Mouse (Mus musculus): Measurements from ENCODE around the gene Arhgef18. TPM values are rescaled to one million over a fixed set of nuclear protein-coding genes. Genes with fewer than 3 reads are reported as not detected.

Arhgef18 gene
- polyA plus RNA-seq, 1 experiment: 68.7 TPM

DNA sequence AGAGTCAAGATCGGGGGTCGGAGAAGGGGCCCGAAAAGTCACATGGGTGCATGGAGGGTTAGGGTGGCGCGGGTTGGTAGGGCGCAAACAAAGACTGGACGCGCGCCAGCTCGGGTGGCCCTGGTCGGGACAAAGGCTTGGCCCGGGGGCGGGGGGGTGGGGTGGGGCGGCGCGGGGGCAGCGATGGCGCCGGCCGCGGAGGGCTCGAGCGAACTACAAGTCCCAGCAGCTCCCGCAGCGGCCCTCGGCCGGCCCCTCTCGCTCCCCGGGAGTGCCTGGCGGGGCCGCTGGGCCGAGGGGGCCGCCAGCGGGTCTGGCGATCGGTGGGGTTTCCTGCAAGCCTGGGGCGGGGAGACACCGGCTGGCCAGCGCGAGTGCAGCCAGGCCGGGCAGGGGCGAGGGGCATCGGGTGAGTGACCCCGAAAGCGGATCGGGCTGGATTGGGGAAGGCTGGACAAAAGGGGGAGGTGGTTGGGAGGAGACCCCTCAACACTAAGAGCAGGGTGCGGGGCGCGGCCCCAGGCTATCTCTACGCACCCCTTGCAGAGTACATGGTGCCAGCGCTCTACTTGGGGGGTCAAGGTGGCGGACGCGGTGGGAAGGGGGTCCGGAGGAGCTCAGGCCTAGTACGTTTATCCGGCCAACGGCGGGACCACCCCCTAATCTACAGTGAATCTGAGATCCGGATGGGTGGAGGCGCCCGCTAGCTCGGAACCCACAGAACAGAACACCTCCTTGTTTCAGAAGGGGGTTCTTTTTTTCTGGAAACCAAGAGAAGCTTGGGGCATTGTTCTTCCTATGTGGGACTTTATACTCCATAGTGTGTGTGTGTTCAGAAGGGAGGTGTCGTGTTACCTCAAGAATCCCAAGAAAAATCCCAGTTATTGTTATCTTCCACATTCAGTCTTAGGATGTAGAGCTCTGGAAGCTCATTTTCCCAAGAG lies 100.4 kb downstream of the Arhgef18 start, which contains the start of gene Zfp358:
TSS of gene Zfp358 (plus strand) at position 238 of the 944 bp plus-strand sequence.
- TF ChIP-seq CTCF (IDR thresholded peaks at IDR 0.05; ENCODE audit: insufficient read depth, low read length): no peak
- peak; percentile 58 for TF ChIP-seq POLR2A (IDR thresholded peaks at IDR 0.05; ENCODE audit: borderline replicate concordance, extremely low read depth, low read depth, low read length)
- WGBS: under 1% methylated on average over 63 of the region's 64 CpGs
- peak; percentile 61 for DNase-seq

DNA sequence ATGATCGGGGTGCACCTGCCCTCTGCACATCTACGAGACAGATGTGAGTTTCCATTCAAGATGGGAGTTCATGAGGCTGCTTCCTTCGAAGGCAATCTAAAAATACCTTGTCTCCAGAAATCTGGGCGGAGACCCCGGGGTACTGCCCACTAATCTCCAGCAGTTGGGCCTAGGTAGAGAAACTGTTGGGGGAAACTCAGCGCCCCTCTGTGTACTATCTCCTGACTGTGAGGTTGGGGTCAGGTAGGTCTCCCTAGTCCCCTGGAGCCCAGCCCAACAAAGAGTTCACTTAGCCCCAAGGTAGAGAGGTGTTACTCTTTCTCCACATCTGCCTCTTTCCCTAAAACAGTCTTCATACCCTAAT lies 101.0 kb downstream of the Arhgef18 start:
- H3K4me1 ChIP-seq (ENCODE audit: control insufficient read depth, insufficient read depth, low read length): peaks cover 2% of the 10 kb centered on the region; the same call in 1 of the 2 replicates
- TF ChIP-seq POLR2A (IDR thresholded peaks at IDR 0.05; ENCODE audit: borderline replicate concordance, extremely low read depth, low read depth, low read length) (no peak), CTCF (IDR thresholded peaks at IDR 0.05; ENCODE audit: insufficient read depth, low read length) (no peak)
- H3K4me3 ChIP-seq (replicated peaks; ENCODE audit: extremely low read depth, low read depth, low read length): peak overlapping the region; percentile 98
- no peak for DNase-seq
- 16% methylated on average over 6 of the region's 6 CpGs for WGBS

More for the DNA sequence above, 100.4 kb downstream of the Arhgef18 start, which contains the start of gene Zfp358:
- Histone ChIP-seq H3K4me3 (replicated peaks; ENCODE audit: extremely low read depth, low read depth, low read length) (peak within 1 kb of the TSS; percentile 98), H3K4me1 (ENCODE audit: control insufficient read depth, insufficient read depth, low read length) (peaks cover 2% of the 10 kb centered on the region; the same call in 1 of the 2 replicates)

GRCm38 (mm10) chr8:3495578-3496427 lies 103.0 kb downstream of the Arhgef18 start:
- no peak overlapping the region for H3K4me3 ChIP-seq (replicated peaks; ENCODE audit: extremely low read depth, low read depth, low read length)
- H3K4me1 ChIP-seq (ENCODE audit: control insufficient read depth, insufficient read depth, low read length): peaks cover 2% of the 10 kb centered on the region; the same call in 1 of the 2 replicates
- DNase-seq: no peak
- WGBS: 95% methylated on average over 44 of the region's 44 CpGs
- TF ChIP-seq CTCF (IDR thresholded peaks at IDR 0.05; ENCODE audit: insufficient read depth, low read length) (no peak), POLR2A (IDR thresholded peaks at IDR 0.05; ENCODE audit: borderline replicate concordance, extremely low read depth, low read depth, low read length) (no peak)

DNA sequence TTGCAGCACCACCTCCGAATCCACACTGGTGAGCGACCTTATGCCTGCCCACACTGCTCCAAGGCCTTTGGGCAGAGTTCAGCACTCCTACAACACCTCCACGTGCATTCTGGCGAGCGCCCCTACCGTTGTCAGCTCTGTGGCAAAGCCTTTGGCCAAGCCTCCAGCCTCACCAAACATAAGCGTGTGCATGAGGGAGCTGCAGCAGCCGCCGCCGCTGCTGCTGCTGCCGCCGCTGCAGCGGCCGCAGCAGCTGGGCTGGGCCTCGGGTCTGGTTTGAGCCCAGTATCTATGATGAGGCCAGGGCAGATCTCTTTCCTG lies 103.6 kb downstream of the Arhgef18 start:
- Histone ChIP-seq H3K4me1 (ENCODE audit: control insufficient read depth, insufficient read depth, low read length) (peaks cover 5% of the 10 kb centered on the region; the same call in 1 of the 2 replicates), H3K4me3 (replicated peaks; ENCODE audit: extremely low read depth, low read depth, low read length) (no peak overlapping the region)
- DNase-seq: no peak
- TF ChIP-seq CTCF (IDR thresholded peaks at IDR 0.05; ENCODE audit: insufficient read depth, low read length) (no peak), POLR2A (IDR thresholded peaks at IDR 0.05; ENCODE audit: borderline replicate concordance, extremely low read depth, low read depth, low read length) (no peak)
- 91% methylated on average over 15 of the region's 15 CpGs for WGBS

GRCm38 (mm10) chr8:3498583-3498982 lies 105.8 kb downstream of the Arhgef18 start:
- WGBS: 82% methylated on average over 3 of the region's 3 CpGs
- TF ChIP-seq POLR2A (IDR thresholded peaks at IDR 0.05; ENCODE audit: borderline replicate concordance, extremely low read depth, low read depth, low read length): no peak
- TF ChIP-seq CTCF (IDR thresholded peaks at IDR 0.05; ENCODE audit: insufficient read depth, low read length): no peak
- DNase-seq: no peak
- peaks cover 9% of the 10 kb centered on the region; the same call in 1 of the 2 replicates for H3K4me1 ChIP-seq (ENCODE audit: control insufficient read depth, insufficient read depth, low read length)
- no peak overlapping the region for H3K4me3 ChIP-seq (replicated peaks; ENCODE audit: extremely low read depth, low read depth, low read length)

DNA sequence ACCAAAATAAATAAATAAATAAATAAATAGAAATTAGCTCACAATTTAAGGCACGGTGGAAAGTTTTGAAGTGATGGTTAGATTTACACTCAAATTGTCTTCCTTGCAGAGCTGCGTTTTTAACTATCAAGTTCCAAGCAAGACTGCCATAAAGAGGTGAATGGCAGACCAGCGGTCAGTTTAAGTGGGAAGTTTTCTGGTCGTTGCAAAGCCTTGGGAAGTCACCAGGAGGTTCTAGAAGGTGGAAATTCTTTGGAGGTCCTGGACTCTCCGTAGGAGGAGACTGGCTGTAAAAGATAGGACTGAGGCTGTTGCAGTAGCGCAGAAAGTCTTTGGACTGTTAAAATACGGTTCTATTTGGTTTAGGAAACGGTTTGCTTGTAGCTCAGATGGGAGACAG lies 106.9 kb downstream of the Arhgef18 start:
- under 1% methylated on average over 8 of the region's 8 CpGs for WGBS
- peaks cover 7% of the 10 kb centered on the region; the same call in 1 of the 2 replicates for H3K4me1 ChIP-seq (ENCODE audit: control insufficient read depth, insufficient read depth, low read length)

DNA sequence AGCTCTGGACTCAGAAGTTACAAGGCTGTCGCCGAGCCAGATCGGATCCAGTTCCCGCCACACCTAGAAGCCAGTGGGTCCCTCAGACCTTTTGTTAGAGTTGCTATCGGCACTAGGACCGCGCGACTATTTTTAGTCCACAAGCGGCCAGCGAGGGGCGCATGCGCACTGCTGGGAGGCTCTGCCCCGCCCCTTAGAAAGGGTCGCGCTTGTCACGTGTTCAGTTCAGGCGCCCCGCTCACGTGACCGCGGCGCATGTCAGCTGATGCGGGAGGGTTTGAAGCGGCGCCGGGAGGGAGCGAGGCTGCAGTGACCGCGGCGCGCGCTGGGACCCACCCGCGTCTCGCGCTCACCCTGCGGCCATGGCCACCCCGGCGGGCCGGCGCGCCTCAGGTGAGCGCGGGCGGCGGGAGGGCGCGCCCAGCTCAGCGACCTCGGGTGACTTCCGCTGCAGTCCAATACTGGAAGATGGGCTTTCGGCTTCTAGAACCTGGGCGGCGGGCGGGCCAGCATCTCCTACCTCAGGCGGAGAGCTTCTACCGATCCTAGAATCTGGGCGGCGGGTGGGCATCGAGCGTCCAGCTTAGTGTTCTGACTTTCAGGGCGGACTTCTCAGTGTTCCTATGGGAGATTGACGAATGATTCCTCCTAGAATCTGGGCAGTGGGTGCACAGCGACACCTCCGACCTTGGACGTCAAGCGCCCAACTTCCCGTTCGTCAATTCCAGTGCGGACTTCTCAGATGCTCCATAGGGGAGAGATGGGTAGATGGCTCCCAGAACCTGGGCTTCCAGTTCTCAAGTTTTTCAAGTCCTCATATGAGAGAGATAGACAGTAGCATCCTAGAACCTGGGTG lies 107.7 kb downstream of the Arhgef18 start, which contains the start of gene Mcoln1:
TSS of gene Mcoln1 (plus strand) at position 223 of the 856 bp plus-strand sequence.
- under 1% methylated on average over 70 of the region's 70 CpGs for WGBS
- peak; percentile 97 for DNase-seq
- H3K4me3 ChIP-seq (replicated peaks; ENCODE audit: extremely low read depth, low read depth, low read length): peak within 1 kb of the TSS; percentile 69
- TF ChIP-seq CTCF (IDR thresholded peaks at IDR 0.05; ENCODE audit: insufficient read depth, low read length): no peak
- peak; percentile 82; the same call in 1 of the 2 replicates for TF ChIP-seq POLR2A (IDR thresholded peaks at IDR 0.05; ENCODE audit: borderline replicate concordance, extremely low read depth, low read depth, low read length)
- peaks cover 7% of the 10 kb centered on the region; the same call in 1 of the 2 replicates for H3K4me1 ChIP-seq (ENCODE audit: control insufficient read depth, insufficient read depth, low read length)

More for the DNA sequence above, 106.9 kb downstream of the Arhgef18 start:
- TF ChIP-seq POLR2A (IDR thresholded peaks at IDR 0.05; ENCODE audit: borderline replicate concordance, extremely low read depth, low read depth, low read length): no peak
- TF ChIP-seq CTCF (IDR thresholded peaks at IDR 0.05; ENCODE audit: insufficient read depth, low read length): no peak
- DNase-seq: no peak
- H3K4me3 ChIP-seq (replicated peaks; ENCODE audit: extremely low read depth, low read depth, low read length): peak overlapping the region; percentile 69

- TF ChIP-seq POLR2A (IDR thresholded peaks at IDR 0.05; ENCODE audit: borderline replicate concordance, extremely low read depth, low read depth, low read length) (no peak), CTCF (IDR thresholded peaks at IDR 0.05; ENCODE audit: insufficient read depth, low read length) (no peak)
- 34% methylated on average over 4 of the region's 4 CpGs for WGBS
- DNase-seq: no peak
- H3K4me3 ChIP-seq (replicated peaks; ENCODE audit: extremely low read depth, low read depth, low read length): no peak overlapping the region
- H3K4me1 ChIP-seq (ENCODE audit: control insufficient read depth, insufficient read depth, low read length): peaks cover 7% of the 10 kb centered on the region; the same call in 1 of the 2 replicates
Observed at GRCm38 (mm10) chr8:3502217-3502616, 109.4 kb downstream of the Arhgef18 start.

Other genes with a start within 250 kb of the Arhgef18 start
- gene Insr, start 113.4 kb upstream of the Arhgef18 start, polyA plus RNA-seq (2012; rRNA removed): 17.5 and 24.6 TPM in 2 replicates
- gene A430078G23Rik, start 39.6 kb upstream of the Arhgef18 start, polyA plus RNA-seq (2012; rRNA removed): 1.6 and 3.1 TPM in 2 replicates
- gene Pex11g, start 74.7 kb downstream of the Arhgef18 start, polyA plus RNA-seq (2012; rRNA removed): 7.6 and 7.7 TPM in 2 replicates
- gene Tex45, start 77.9 kb downstream of the Arhgef18 start, polyA plus RNA-seq (2012; rRNA removed): 0.14 and 0.24 TPM in 2 replicates
- 78.5 TPM in 2 replicates for gene Zfp358, start 100.1 kb downstream of the Arhgef18 start, polyA plus RNA-seq (2012; rRNA removed)
- gene Mcoln1, start 107.5 kb downstream of the Arhgef18 start, polyA plus RNA-seq (2012; rRNA removed): 286 and 410 TPM in 2 replicates
- 75.7 and 88.1 TPM in 2 replicates for gene Pnpla6, start 122.4 kb downstream of the Arhgef18 start, polyA plus RNA-seq (2012; rRNA removed)
- 0.88 TPM in 1 of 2 replicates, not detected in the other for gene C330021F23Rik, start 175.0 kb downstream of the Arhgef18 start, polyA plus RNA-seq (2012; rRNA removed)
- 16.9 and 33.1 TPM in 2 replicates for gene Camsap3, start 194.3 kb downstream of the Arhgef18 start, polyA plus RNA-seq (2012; rRNA removed)
- 59.0 and 66.6 TPM in 2 replicates for gene Xab2, start 228.3 kb downstream of the Arhgef18 start, polyA plus RNA-seq (2012; rRNA removed)
- gene Pet100, start 228.5 kb downstream of the Arhgef18 start, polyA plus RNA-seq (2012; rRNA removed): 3.7 and 10.0 TPM in 2 replicates
- not detected in 2 replicates for gene Pcp2, start 232.5 kb downstream of the Arhgef18 start, polyA plus RNA-seq (2012; rRNA removed)
- 115 and 153 TPM in 2 replicates for gene Stxbp2, start 237.9 kb downstream of the Arhgef18 start, polyA plus RNA-seq (2012; rRNA removed)